Mouse (Mus musculus) ES-CJ7 (cell line): Measurements from ENCODE around the gene Slc25a21.

Source experiments
- DNase-seq: peaks from one replicate; pipeline ENCODE4 v3.0.0; 2011; ENCODE audit warnings: low read depth, low spot score

The Slc25a21 gene

GRCm38 (mm10) chr12:56779621-56780020, 417.7 kb downstream of the Slc25a21 start:
- DNase-seq = no peak

GRCm38 (mm10) chr12:56773941-56774340, 423.3 kb downstream of the Slc25a21 start:
- no peak for DNase-seq

GRCm38 (mm10) chr12:56769421-56769820, 427.9 kb downstream of the Slc25a21 start:
- no peak for DNase-seq

GRCm38 (mm10) chr12:56767474-56767873, 429.8 kb downstream of the Slc25a21 start:
- DNase-seq = no peak

GRCm38 (mm10) chr12:56737104-56737503, 460.2 kb downstream of the Slc25a21 start:
- no peak for DNase-seq

GRCm38 (mm10) chr12:56727631-56728030, 469.6 kb downstream of the Slc25a21 start:
- DNase-seq = no peak

- DNase-seq = no peak
These were observed 478.6 kb downstream of the Slc25a21 start for GRCm38 (mm10) chr12:56718707-56719051.

DNA sequence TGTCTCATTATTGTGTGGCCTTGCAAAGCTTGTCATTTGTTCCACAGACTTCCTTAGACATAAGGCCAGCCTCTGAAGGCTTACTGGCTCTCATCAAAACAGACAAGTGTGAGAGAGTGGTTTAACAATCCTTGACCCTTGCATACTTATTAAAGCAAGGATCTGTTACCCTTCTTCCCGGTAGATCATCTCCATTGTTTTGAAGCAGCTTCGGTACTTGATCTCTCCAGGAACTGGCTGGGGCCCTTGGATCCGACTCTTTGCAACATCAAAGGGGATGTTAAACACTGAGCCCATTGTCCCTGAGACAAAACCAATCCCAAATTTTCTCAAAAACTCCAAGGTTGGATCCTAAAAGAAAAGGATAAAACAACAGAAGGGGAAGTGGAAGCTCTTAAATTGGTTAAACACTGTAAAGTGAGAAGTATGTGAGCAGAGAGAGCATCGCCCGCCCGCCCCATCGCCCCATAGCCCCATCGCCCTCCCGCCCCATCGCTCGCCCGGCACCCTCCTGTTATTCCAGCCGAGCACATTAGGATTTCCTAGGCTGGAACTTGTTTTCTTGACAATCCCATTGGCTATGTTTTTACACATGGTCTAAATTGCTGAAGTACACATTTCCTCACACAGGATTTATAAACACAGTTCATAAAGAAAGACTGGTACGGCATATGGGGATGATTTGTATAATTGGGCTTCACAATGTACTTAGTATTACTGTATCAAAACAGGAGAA, 479.1 kb downstream of the Slc25a21 start:
- DNase-seq = peak; percentile 30

DNA sequence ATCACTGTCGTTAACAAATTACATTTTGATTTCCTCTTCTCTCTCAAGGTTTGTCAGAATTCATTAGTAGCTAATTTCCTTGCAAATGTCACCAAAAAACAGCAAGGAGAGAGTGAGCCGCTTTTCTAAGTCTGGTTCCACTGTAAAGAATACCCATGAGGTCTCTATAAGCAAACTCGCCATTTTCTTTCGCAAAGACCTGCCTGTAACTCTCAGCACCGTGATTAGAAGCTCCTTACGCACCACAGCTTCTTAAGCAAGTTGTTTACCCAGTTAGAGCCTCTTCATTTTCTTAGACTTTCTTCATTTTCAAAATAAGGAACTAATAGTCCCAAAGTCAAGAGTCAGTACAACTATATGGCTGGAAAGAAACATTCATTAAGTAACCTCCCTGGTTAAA, 496.3 kb downstream of the Slc25a21 start:
- DNase-seq = no peak

DNA sequence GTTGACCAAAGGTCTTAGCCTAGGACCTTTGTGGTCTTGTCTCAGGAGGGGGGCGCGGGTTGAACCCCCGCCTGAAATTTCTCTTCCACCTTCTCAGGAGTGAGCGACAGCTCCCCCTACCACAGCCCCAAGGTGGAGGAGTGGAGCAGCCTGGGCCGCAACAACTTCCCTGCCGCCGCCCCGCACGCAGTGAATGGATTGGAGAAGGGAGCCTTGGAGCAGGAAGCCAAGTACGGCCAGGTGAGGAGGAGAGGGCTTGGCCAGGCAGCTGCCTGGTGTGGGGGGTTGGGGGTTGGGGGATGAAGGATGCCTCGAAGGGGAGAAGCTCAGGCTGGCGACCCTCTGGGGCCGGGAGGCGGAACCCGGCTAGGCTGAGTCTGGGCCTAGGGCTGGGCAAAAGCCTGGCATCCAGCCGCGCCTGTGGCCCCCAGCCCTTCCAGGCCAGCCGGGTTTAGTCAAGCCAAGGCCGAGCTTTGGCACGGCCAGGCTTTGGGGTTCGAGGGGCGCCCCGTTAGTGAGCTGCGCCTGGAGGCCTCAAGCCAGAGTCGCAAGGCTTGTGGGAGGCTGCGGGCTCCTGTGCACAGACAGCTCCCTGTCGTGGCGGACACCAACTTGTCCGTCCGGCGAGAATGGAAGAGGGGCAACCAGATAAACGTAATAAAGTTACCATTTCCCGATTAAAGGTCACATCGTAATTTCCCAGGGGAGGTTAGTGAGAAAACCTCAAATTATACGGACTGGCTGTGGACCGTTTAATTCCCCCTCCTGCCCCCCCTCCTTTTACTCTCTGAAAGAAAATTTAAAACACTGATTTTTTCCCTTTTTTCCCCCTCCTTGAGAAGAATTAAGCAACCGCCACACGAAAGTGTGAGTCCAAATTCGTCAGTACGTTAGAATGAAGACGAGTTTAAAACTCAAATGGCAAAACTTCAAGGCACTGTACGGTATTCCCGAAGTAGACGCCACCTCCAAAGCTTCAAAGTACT, 497.1 kb downstream of the Slc25a21 start:
- peak; percentile 57 for DNase-seq

DNA sequence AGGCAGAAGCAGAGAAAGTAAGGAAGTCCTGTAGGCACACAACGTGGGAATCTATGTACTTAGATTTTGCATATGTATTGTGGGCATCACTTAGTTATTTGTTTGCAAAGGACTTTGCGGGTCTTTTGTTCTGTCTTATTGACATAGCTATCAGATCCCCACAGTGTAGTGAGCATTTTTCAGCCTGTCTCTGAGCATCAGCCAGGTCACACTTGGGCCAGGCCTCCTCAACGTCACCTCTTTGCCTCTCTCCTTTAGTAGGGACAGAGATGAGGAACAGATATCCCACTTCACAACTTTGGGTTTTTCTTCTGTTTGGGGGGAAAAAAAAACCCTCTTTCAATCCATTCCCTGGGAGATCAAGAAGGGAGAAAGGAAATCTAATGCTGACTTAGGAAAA, 497.9 kb downstream of the Slc25a21 start:
- no peak for DNase-seq

GRCm38 (mm10) chr12:56698191-56698980, 498.9 kb downstream of the Slc25a21 start:
- DNase-seq = no peak

DNA sequence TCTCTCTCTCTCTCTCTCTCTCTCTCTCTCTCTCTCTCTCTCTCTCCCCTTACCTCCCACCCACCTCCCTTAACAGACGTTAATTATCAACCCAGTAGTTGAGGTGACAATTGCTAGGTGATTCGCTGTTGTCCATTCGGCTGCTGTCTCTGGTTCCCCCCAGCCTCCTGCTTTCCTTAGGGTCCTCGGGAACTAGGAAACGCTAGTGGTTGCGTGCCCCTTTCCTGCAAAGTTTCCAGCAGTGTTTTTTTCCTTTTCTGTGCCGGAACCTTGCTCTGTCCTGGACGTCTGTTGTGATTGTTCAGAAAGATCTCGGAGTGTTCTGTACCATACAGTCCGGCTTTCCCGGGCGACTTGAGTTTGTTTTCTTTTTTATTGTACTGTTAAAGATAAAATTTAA, 499.5 kb downstream of the Slc25a21 start:
- no peak for DNase-seq

- DNase-seq = peak; percentile 57
These were observed 500.1 kb downstream of the Slc25a21 start for GRCm38 (mm10) chr12:56697011-56697740.

DNA sequence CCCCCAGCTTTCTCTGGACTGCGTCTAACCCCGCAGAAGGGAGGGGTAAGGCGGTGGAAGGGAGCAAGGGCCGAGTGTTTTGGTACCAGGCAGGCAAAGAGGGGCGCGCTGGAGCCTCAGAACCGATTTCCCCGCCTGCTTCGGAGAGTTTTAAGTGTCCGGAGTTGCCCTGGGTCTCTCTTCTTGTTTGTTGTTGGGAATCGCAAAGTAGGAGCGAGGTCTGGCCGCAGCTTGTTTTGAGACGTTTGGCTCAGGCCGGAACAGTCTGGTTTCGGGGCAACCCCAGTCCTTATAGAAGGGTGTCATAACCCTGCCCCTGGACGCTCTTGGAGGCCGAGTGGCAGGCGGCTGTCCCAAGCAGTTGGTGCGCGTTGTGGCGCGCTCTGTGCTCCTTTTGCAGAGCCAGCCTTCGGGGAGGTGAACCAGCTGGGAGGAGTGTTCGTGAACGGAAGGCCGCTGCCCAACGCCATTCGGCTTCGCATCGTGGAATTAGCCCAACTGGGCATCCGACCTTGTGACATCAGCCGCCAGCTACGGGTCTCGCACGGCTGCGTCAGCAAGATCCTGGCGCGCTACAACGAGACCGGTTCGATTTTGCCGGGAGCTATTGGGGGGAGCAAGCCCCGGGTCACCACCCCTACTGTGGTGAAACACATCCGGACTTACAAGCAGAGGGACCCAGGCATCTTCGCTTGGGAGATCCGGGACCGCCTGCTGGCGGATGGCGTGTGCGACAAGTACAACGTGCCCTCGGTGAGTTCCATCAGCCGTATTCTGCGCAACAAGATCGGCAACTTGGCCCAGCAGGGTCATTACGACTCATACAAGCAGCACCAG, 500.9 kb downstream of the Slc25a21 start:
- peak; percentile 73 for DNase-seq

- peak; percentile 99 for DNase-seq
These were observed 501.7 kb downstream of the Slc25a21 start for GRCm38 (mm10) chr12:56695358-56696173.

- DNase-seq = no peak
These were observed 502.3 kb downstream of the Slc25a21 start for GRCm38 (mm10) chr12:56694936-56695335.

- peak; percentile 29 for DNase-seq
These were observed 502.9 kb downstream of the Slc25a21 start for GRCm38 (mm10) chr12:56694361-56694760.

- DNase-seq = no peak
These were observed 503.7 kb downstream of the Slc25a21 start for GRCm38 (mm10) chr12:56693411-56694098.
